Mouse (Mus musculus) lung, postnatal 10 days (tissue): ENCODE data around the gene Lrrc3c.
A peak's percentile ranks its signal among the peaks of the same experiment; 100 is the strongest.
"Not testable (repeated sequence)": the region's sequence is repeated elsewhere in the genome, so short reads cannot be mapped to it uniquely, and the experiment has no call there.

Source experiments
- DNase-seq: peaks from one replicate; pipeline ENCODE4 v3.0.0; 2021

The Lrrc3c gene

GRCm38 (mm10) chr11:98586892-98587563, 11.1 kb upstream of the Lrrc3c start, which contains the start of gene Ormdl3:
Gene Ormdl3, minus strand, starts transcription at chr11:98587368.
- peak; percentile 99 for DNase-seq

GRCm38 (mm10) chr11:98587684-98588546, 10.2 kb upstream of the Lrrc3c start:
- DNase-seq = peak; percentile 93

GRCm38 (mm10) chr11:98588833-98589281, 9.2 kb upstream of the Lrrc3c start:
- peak; percentile 50 for DNase-seq

GRCm38 (mm10) chr11:98589306-98589705, 8.8 kb upstream of the Lrrc3c start:
- no peak for DNase-seq

- DNase-seq = no peak
Observed at GRCm38 (mm10) chr11:98590548-98591445, 7.3 kb upstream of the Lrrc3c start.

- DNase-seq = no peak
Observed at GRCm38 (mm10) chr11:98595021-98595420, 3.1 kb upstream of the Lrrc3c start.

- no peak for DNase-seq
Observed at GRCm38 (mm10) chr11:98595473-98595872, 2.6 kb upstream of the Lrrc3c start.

GRCm38 (mm10) chr11:98595955-98596354, 2.1 kb upstream of the Lrrc3c start:
- no peak for DNase-seq

GRCm38 (mm10) chr11:98597363-98597762, 728 bp upstream of the Lrrc3c start:
- peak; percentile 81 for DNase-seq

GRCm38 (mm10) chr11:98598851-98599290, 780 bp downstream of the Lrrc3c start:
- peak; percentile 44 for DNase-seq

GRCm38 (mm10) chr11:98599291-98599690, 1.2 kb downstream of the Lrrc3c start:
- DNase-seq = no peak

GRCm38 (mm10) chr11:98602090-98602690, 4.1 kb downstream of the Lrrc3c start:
- DNase-seq = peak; percentile 56

- DNase-seq = no peak
Observed at GRCm38 (mm10) chr11:98603953-98604352, 5.9 kb downstream of the Lrrc3c start.

GRCm38 (mm10) chr11:98604911-98605310, 6.8 kb downstream of the Lrrc3c start:
- DNase-seq = not testable (repeated sequence)

- peak; percentile 68 for DNase-seq
Observed at GRCm38 (mm10) chr11:98606763-98607162, 8.7 kb downstream of the Lrrc3c start.

- DNase-seq = no peak
Observed at GRCm38 (mm10) chr11:98620791-98621190, 22.7 kb downstream of the Lrrc3c start.

- not testable (repeated sequence) for DNase-seq
Observed at GRCm38 (mm10) chr11:98623981-98624380, 25.9 kb downstream of the Lrrc3c start.

GRCm38 (mm10) chr11:98624381-98624780, 26.3 kb downstream of the Lrrc3c start:
- DNase-seq = not testable (repeated sequence)

GRCm38 (mm10) chr11:98625611-98626410, 27.7 kb downstream of the Lrrc3c start, which contains the start of the genes Gm12355 and Gsdma3:
Gene Gm12355, minus strand, starts transcription at chr11:98625661.
Gene Gsdma3, plus strand, starts transcription at chr11:98626360.
- no peak for DNase-seq

- no peak for DNase-seq
Observed at GRCm38 (mm10) chr11:98628706-98629105, 30.6 kb downstream of the Lrrc3c start.

- no peak for DNase-seq
Observed at GRCm38 (mm10) chr11:98630646-98631045, 32.6 kb downstream of the Lrrc3c start.
